Mouse (Mus musculus) megakaryocyte, embryonic 14.5 days (primary cell): Measurements from ENCODE around the gene Rnase2a. TPM values are rescaled to one million over a fixed set of nuclear protein-coding genes. Genes with fewer than 3 reads are reported as not detected.
"Not testable (repeated sequence)": the region's sequence is repeated elsewhere in the genome, so short reads cannot be mapped to it uniquely, and the experiment has no call there.

Experiments used
- H3K27me3 ChIP-seq: replicated peaks from 2 replicates; pipeline ENCODE3; 2012; ENCODE audit warnings: inconsistent platforms
- H3K36me3 ChIP-seq: replicated peaks from 2 replicates; pipeline ENCODE3; 2012; ENCODE audit warnings: low read length, inconsistent platforms, mixed read lengths
- H3K4me1 ChIP-seq: 2 replicates; pipeline ENCODE4 v1.6.1; 2012; ENCODE audit warnings: inconsistent platforms
- H3K4me3 ChIP-seq: replicated peaks from 2 replicates; pipeline ENCODE3; 2012; ENCODE audit warnings: moderate library complexity, mild to moderate bottlenecking, inconsistent platforms
- H3K9me3 ChIP-seq: 2 replicates; pipeline ENCODE4 v1.6.1; 2012; ENCODE audit warnings: inconsistent platforms
- FLI1 ChIP-seq: IDR thresholded peaks from 2 replicates; pipeline ENCODE4 v1.6.1; 2012; ENCODE audit warnings: low read length, inconsistent platforms, mixed read lengths
- GATA1 ChIP-seq: IDR thresholded peaks from 3 replicates; pipeline ENCODE4 v1.6.1; 2012; ENCODE audit warnings: mixed read lengths, low read length, inconsistent platforms, borderline replicate concordance
- polyA plus RNA-seq: library from polyadenylated mRNA; stranded (reverse); fragments of >175 nt; gene quantifications from 2 replicates; pipeline ENCODE4 v1.2.3, GENCODE M21; 2012; ENCODE audit warnings: low replicate concordance; ENCODE audit not compliant: insufficient read depth

The Rnase2a gene
- polyA plus RNA-seq: not detected in 2 replicates

DNA sequence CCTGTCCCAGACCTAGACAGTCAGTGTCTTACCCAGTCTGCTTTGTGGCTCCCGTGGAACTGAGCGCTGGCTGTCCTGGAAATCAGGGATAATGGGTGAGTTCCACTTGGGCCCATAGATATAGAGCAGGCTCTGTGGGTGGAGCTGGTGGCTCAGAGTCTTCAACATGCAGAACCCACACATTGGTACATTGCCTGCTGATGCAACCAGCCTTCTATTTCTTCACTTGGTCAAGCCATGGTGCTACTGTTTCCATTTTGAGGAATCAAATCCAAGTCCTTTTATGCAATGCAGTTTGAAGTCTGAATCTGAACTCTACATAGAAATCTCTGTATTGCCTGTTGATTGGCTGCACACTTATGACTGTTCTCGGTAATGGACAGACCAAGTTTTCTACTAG, at the start of gene Rnase2a:
Gene Rnase2a, minus strand, starts transcription at position 72 of the 400 bp plus-strand sequence.
- no peaks in the 10 kb centered on the region for H3K36me3 ChIP-seq
- H3K4me3 ChIP-seq: no peak within 1 kb of the TSS
- H3K27me3 ChIP-seq: no peaks in the 10 kb centered on the region
- no peaks in the 10 kb centered on the region for H3K9me3 ChIP-seq
- TF ChIP-seq GATA1 (no peak), FLI1 (no peak)
- no peaks in the 10 kb centered on the region for H3K4me1 ChIP-seq

DNA sequence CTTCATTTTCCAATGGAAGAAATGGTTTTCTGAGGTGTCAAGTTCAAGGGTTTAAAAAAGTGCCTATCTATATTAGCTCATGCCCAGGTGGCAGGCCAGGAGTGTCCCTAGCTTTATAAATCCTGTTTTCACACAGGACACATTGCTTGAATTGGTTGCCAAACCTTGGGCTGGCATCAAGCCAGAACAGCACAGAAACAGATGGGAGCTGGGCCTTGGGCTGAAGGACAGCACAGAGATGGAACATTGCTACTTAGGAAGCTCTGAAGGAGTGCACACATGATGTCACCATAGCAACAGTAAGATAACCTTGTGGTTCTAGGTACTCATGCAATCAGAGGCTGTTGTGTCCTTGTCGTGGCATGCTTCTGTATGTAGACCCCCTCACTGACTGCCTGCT, 35.6 kb upstream of the Rnase2a start:
- TF ChIP-seq GATA1 (no peak), FLI1 (no peak)
- H3K36me3 ChIP-seq: no peaks in the 10 kb centered on the region
- H3K4me1 ChIP-seq: no peaks in the 10 kb centered on the region
- no peaks in the 10 kb centered on the region for H3K27me3 ChIP-seq
- H3K9me3 ChIP-seq: no peaks in the 10 kb centered on the region
- no peak overlapping the region for H3K4me3 ChIP-seq

GRCm38 (mm10) chr14:51278515-51278914, 22.6 kb upstream of the Rnase2a start:
- H3K27me3 ChIP-seq, H3K36me3 ChIP-seq, H3K4me3 ChIP-seq, H3K9me3 ChIP-seq, H3K4me1 ChIP-seq: not testable (repeated sequence)

GRCm38 (mm10) chr14:51268677-51269076, 12.8 kb upstream of the Rnase2a start:
- TF ChIP-seq FLI1 (no peak), GATA1 (no peak)
- H3K36me3 ChIP-seq: no peaks in the 10 kb centered on the region
- no peak overlapping the region for H3K4me3 ChIP-seq
- no peaks in the 10 kb centered on the region for H3K9me3 ChIP-seq
- no peaks in the 10 kb centered on the region for H3K4me1 ChIP-seq
- H3K27me3 ChIP-seq: no peaks in the 10 kb centered on the region

- no peaks in the 10 kb centered on the region for H3K36me3 ChIP-seq
- H3K4me3 ChIP-seq: no peak overlapping the region
- no peaks in the 10 kb centered on the region for H3K27me3 ChIP-seq
- H3K9me3 ChIP-seq: no peaks in the 10 kb centered on the region
- no peaks in the 10 kb centered on the region for H3K4me1 ChIP-seq
- TF ChIP-seq GATA1 (no peak), FLI1 (no peak)
Measured at GRCm38 (mm10) chr14:51266113-51266512, 10.2 kb upstream of the Rnase2a start.

DNA sequence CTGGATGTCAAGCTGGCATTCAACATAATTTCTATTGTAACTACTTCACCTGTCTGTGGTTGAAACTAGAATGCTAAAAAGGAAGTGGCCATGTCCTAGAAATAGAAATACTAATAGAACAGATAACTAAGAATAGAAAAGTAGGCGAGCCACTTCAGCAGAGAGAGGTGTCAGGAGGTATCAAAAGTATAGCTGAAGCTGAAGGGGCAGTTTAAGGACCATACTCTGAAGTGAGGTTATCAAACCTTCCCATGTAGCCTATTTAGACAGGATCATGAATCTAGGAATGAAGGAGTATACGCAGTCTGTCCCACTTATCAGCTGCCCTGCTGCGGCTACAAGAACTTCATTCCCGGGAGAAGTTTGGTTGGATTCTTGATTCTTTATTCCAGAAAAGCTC, 9.8 kb upstream of the Rnase2a start:
- TF ChIP-seq GATA1 (no peak), FLI1 (no peak)
- H3K27me3 ChIP-seq: no peaks in the 10 kb centered on the region
- H3K36me3 ChIP-seq: no peaks in the 10 kb centered on the region
- no peak overlapping the region for H3K4me3 ChIP-seq
- no peaks in the 10 kb centered on the region for H3K9me3 ChIP-seq
- no peaks in the 10 kb centered on the region for H3K4me1 ChIP-seq

DNA sequence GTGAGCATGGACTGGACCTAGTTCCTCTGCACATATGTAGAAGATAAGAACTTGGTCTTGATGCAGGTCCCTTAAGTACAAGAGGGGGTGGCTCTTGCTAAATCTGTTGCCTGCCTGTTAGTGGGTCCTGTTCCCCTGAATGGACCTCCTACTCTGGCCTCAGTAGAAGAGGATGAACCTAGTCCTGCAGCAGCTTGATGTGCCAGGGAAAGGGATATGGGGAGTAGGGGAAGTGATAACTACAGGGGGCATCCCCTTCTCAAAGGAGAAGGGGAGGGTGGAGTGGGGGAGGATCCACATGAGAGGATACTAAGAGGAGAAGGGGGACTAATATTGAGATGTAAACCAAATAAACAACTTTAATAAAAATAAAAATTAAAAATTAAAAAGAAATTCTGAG, 6.5 kb upstream of the Rnase2a start:
- Histone ChIP-seq H3K4me1 (no peaks in the 10 kb centered on the region), H3K9me3 (no peaks in the 10 kb centered on the region), H3K27me3 (no peaks in the 10 kb centered on the region), H3K4me3 (no peak overlapping the region), H3K36me3 (no peaks in the 10 kb centered on the region)
- no peak for TF ChIP-seq GATA1
- no peak for TF ChIP-seq FLI1

DNA sequence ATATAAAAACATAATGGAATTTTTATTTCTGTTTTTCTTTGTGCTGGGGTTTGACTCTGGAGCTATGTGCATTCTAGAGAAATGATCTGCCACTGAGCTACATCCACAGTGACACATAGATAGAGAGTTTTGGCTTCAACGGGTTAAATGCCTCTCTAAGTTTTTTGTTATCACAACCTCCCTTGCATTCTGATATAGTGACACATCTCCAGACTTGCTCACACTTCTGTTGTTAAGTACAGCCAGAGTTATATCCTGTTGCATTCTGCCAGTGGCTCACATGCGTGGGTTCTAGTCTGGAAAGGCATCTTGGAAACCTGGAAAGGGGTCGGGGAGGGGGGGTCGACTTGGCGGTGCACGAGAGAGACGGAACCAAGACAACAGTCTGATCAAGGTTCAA, 3.8 kb upstream of the Rnase2a start:
- Histone ChIP-seq H3K9me3 (no peaks in the 10 kb centered on the region), H3K4me3 (no peak overlapping the region), H3K27me3 (no peaks in the 10 kb centered on the region), H3K36me3 (no peaks in the 10 kb centered on the region), H3K4me1 (no peaks in the 10 kb centered on the region)
- TF ChIP-seq GATA1 (no peak), FLI1 (no peak)

DNA sequence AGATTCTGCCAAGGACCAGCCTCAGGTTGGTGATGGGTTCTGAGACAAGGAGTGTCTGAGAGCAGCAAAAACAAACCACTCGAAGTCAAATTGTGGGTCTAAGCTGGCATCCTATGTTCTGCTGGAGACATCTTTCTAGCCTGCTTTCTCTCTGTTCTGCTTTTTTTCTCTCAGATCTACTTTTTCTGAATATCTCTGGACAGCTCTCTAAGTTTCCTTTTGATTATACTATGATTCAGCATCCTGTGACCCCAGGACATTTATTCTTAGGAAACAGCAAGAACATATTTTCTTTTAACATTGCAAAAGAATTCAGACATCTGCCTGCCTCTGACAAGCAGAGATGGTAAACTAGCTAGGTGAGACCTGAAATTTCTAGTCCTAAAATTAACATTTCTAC, 2.3 kb downstream of the Rnase2a start:
- no peaks in the 10 kb centered on the region for H3K27me3 ChIP-seq
- no peak overlapping the region for H3K4me3 ChIP-seq
- TF ChIP-seq GATA1: no peak
- TF ChIP-seq FLI1: no peak
- no peaks in the 10 kb centered on the region for H3K9me3 ChIP-seq
- H3K36me3 ChIP-seq: no peaks in the 10 kb centered on the region
- no peaks in the 10 kb centered on the region for H3K4me1 ChIP-seq

GRCm38 (mm10) chr14:51252206-51252605, 3.7 kb downstream of the Rnase2a start:
- not testable (repeated sequence) for H3K4me3 ChIP-seq, H3K27me3 ChIP-seq, H3K4me1 ChIP-seq, H3K9me3 ChIP-seq, H3K36me3 ChIP-seq

DNA sequence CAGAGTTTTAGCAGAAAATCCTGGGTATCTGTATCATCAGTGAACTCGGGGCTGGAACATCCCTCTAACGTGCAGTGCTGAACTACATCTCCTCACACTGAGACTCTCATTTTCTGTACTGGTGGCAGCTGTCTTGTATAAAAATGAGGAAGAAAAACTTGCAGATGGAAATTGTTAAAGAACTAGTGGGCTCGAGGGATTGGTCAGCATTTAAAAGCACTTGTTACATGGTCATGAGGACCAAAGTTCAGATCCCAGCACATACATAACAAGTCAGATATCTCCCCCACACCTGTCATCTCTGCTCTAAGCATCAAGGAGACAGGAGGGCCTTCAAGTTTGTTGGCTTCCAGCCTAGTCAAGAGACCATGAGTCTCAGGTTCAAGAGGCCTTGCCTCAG, 5.6 kb downstream of the Rnase2a start:
- Histone ChIP-seq H3K4me1 (no peaks in the 10 kb centered on the region), H3K27me3 (no peaks in the 10 kb centered on the region), H3K9me3 (no peaks in the 10 kb centered on the region), H3K36me3 (no peaks in the 10 kb centered on the region), H3K4me3 (no peak overlapping the region)
- TF ChIP-seq FLI1 (no peak), GATA1 (no peak)

DNA sequence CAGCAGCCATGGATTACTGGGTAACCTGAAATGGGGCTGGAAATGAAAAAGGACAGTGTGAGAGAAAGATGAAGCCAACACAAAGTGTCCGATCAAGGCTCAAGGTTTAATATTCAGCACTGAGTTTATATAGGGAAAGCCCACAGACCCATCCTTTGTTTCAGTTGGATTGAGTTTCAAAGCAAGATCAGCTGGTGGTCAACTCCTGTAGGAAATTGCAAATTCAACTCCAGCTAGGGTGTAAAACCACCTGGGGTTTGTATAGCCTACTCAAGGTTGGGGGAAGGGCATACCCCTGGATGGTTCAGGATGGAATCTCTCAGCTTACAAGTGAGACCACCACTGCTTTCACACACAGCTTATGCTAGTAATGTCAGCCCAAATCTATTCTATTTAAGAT, 8.2 kb downstream of the Rnase2a start:
- Histone ChIP-seq H3K4me1 (no peaks in the 10 kb centered on the region), H3K9me3 (no peaks in the 10 kb centered on the region), H3K27me3 (no peaks in the 10 kb centered on the region), H3K36me3 (no peaks in the 10 kb centered on the region), H3K4me3 (no peak overlapping the region)
- TF ChIP-seq GATA1: no peak
- no peak for TF ChIP-seq FLI1
